Mouse (Mus musculus) limb, embryonic 12.5 days (tissue): Measurements from ENCODE around the gene Itgb4. TPM values are rescaled to one million over a fixed set of nuclear protein-coding genes. Genes with fewer than 3 reads are reported as not detected.

ENCODE experiments used
- ATAC-seq: fragments of 200-750 bp; cut with Nextera tagmentation; 2 replicates; pipeline ENCODE4 v1.8.0; 2017; ENCODE audit warnings: low read depth, moderate TSS enrichment; ENCODE audit not compliant: insufficient number of reproducible peaks, insufficient read depth, low FRiP score, low TSS enrichment
- H3K27ac ChIP-seq: fragments of 300-500 bp; sonication (generic); 2 replicates; pipeline ENCODE4 v1.5.1; 2016; ENCODE audit warnings: mild to moderate bottlenecking, moderate library complexity
- H3K27me3 ChIP-seq: fragments of 300-500 bp; sonication (generic); 2 replicates; pipeline ENCODE4 v1.6.1; 2016; ENCODE audit warnings: mild to moderate bottlenecking, moderate library complexity
- H3K36me3 ChIP-seq: fragments of 300-500 bp; sonication (generic); 2 replicates; pipeline ENCODE4 v1.6.1; 2016; ENCODE audit warnings: mild to moderate bottlenecking, moderate library complexity
- H3K4me1 ChIP-seq: fragments of 300-500 bp; sonication (generic); replicated peaks from 2 replicates; pipeline ENCODE4 v1.6.1; 2016
- H3K4me2 ChIP-seq: fragments of 300-500 bp; sonication (generic); 2 replicates; pipeline ENCODE4 v1.6.1; 2016; ENCODE audit warnings: mild to moderate bottlenecking, moderate library complexity
- H3K4me3 ChIP-seq: fragments of 300-500 bp; sonication (generic); replicated peaks from 2 replicates; pipeline ENCODE4 v1.5.1; 2016; ENCODE audit warnings: mild to moderate bottlenecking
- H3K9ac ChIP-seq: fragments of 300-500 bp; sonication (generic); replicated peaks from 2 replicates; pipeline ENCODE4 v1.6.1; 2016; ENCODE audit warnings: mild to moderate bottlenecking, moderate library complexity
- H3K9me3 ChIP-seq: fragments of 300-500 bp; sonication (generic); 2 replicates; pipeline ENCODE4 v1.6.1; 2016; ENCODE audit warnings: mild to moderate bottlenecking, moderate library complexity
- WGBS: fragments of 180-500 bp; shearing (Covaris S2); methylation state at CpG from one replicate; pipeline ENCODE4 v1.1.7; 2016; 5-methylcytosine and 5-hydroxymethylcytosine counted together
- polyA plus RNA-seq: library from polyadenylated mRNA; unstranded; fragments of >200 nt; fragmentation: Nextera tagmentation; extraction: Ambion mirVana; gene quantifications from 2 replicates; pipeline ENCODE4 v1.2.1, GENCODE M21; 2016

The Itgb4 gene
- polyA plus RNA-seq, 1 experiment from 2014 or later = 3.1 TPM

GRCm38 (mm10) chr11:115971016-115971415, 3.5 kb upstream of the Itgb4 start:
- ATAC-seq = no peak
- H3K27me3 ChIP-seq = peaks cover 32% of the 10 kb centered on the region
- 69% methylated on average over 6 of the region's 6 CpGs for WGBS
- no peak overlapping the region for H3K9ac ChIP-seq
- H3K4me3 ChIP-seq = no peak overlapping the region
- peaks cover 8% of the 10 kb centered on the region for H3K4me1 ChIP-seq
- peaks cover 13% of the 10 kb centered on the region for H3K36me3 ChIP-seq
- H3K9me3 ChIP-seq = no peaks in the 10 kb centered on the region
- no peak overlapping the region for H3K27ac ChIP-seq
- H3K4me2 ChIP-seq = no peak overlapping the region

GRCm38 (mm10) chr11:115975083-115975420, 543 bp downstream of the Itgb4 start:
- Histone ChIP-seq H3K9me3 (no peaks in the 10 kb centered on the region), H3K4me2 (peak overlapping the region; percentile 74), H3K4me1 (peaks cover 8% of the 10 kb centered on the region), H3K36me3 (no peaks in the 10 kb centered on the region), H3K27ac (no peak overlapping the region), H3K27me3 (peaks cover 72% of the 10 kb centered on the region), H3K9ac (peak overlapping the region; percentile 47), H3K4me3 (peak overlapping the region; percentile 46)
- no peak for ATAC-seq
- WGBS = 2% methylated on average over 18 of the region's 18 CpGs

- H3K27me3 ChIP-seq = peaks cover 72% of the 10 kb centered on the region
- H3K9me3 ChIP-seq = no peaks in the 10 kb centered on the region
- peak overlapping the region; percentile 74 for H3K4me2 ChIP-seq
- H3K27ac ChIP-seq = no peak overlapping the region
- no peak for ATAC-seq
- H3K4me3 ChIP-seq = peak overlapping the region; percentile 46
- no peak overlapping the region for H3K9ac ChIP-seq
- WGBS = 40% methylated on average over 12 of the region's 12 CpGs
- H3K36me3 ChIP-seq = no peaks in the 10 kb centered on the region
- H3K4me1 ChIP-seq = peaks cover 8% of the 10 kb centered on the region
Observed at GRCm38 (mm10) chr11:115975544-115975943, 1.0 kb downstream of the Itgb4 start.

GRCm38 (mm10) chr11:115982472-115982871, 8.0 kb downstream of the Itgb4 start:
- no peak for ATAC-seq
- no peaks in the 10 kb centered on the region for H3K4me1 ChIP-seq
- H3K4me2 ChIP-seq = no peak overlapping the region
- no peak overlapping the region for H3K27ac ChIP-seq
- H3K9me3 ChIP-seq = no peaks in the 10 kb centered on the region
- H3K9ac ChIP-seq = no peak overlapping the region
- H3K4me3 ChIP-seq = no peak overlapping the region
- WGBS = 89% methylated on average over 15 of the region's 15 CpGs
- H3K27me3 ChIP-seq = peaks cover 44% of the 10 kb centered on the region
- no peaks in the 10 kb centered on the region for H3K36me3 ChIP-seq

- Histone ChIP-seq H3K4me1 (no peaks in the 10 kb centered on the region), H3K27me3 (peaks cover 43% of the 10 kb centered on the region), H3K4me3 (no peak overlapping the region), H3K36me3 (no peaks in the 10 kb centered on the region), H3K9me3 (no peaks in the 10 kb centered on the region), H3K4me2 (no peak overlapping the region), H3K9ac (no peak overlapping the region), H3K27ac (no peak overlapping the region)
- 87% methylated on average over 8 of the region's 8 CpGs for WGBS
- no peak for ATAC-seq
Observed at GRCm38 (mm10) chr11:115983291-115983690, 8.8 kb downstream of the Itgb4 start.

GRCm38 (mm10) chr11:115989686-115990085, 15.2 kb downstream of the Itgb4 start:
- Histone ChIP-seq H3K4me2 (peak overlapping the region; percentile 27), H3K36me3 (no peaks in the 10 kb centered on the region), H3K9me3 (no peaks in the 10 kb centered on the region), H3K9ac (0 out of 2 replicates have a peak overlapping the region, but pooled peaks have one; percentile 24), H3K4me3 (0 out of 2 replicates have a peak overlapping the region, but pooled peaks have one; percentile 8), H3K4me1 (no peaks in the 10 kb centered on the region), H3K27me3 (peaks cover 52% of the 10 kb centered on the region), H3K27ac (no peak overlapping the region)
- ATAC-seq = no peak
- WGBS = 34% methylated on average over 15 of the region's 15 CpGs

GRCm38 (mm10) chr11:115992098-115992497, 17.6 kb downstream of the Itgb4 start:
- WGBS = 65% methylated on average over 4 of the region's 4 CpGs
- H3K9ac ChIP-seq = no peak overlapping the region

GRCm38 (mm10) chr11:115995256-115995655, 20.7 kb downstream of the Itgb4 start:
- Histone ChIP-seq H3K27me3 (peaks cover 27% of the 10 kb centered on the region), H3K4me1 (no peaks in the 10 kb centered on the region), H3K9me3 (no peaks in the 10 kb centered on the region), H3K4me2 (no peak overlapping the region), H3K4me3 (no peak overlapping the region), H3K27ac (no peak overlapping the region), H3K9ac (no peak overlapping the region), H3K36me3 (no peaks in the 10 kb centered on the region)
- ATAC-seq = no peak
- 91% methylated on average over 3 of the region's 3 CpGs for WGBS

More at GRCm38 (mm10) chr11:115992098-115992497, 17.6 kb downstream of the Itgb4 start:
- no peaks in the 10 kb centered on the region for H3K9me3 ChIP-seq
- ATAC-seq = no peak
- no peak overlapping the region for H3K27ac ChIP-seq
- H3K36me3 ChIP-seq = no peaks in the 10 kb centered on the region
- H3K4me1 ChIP-seq = no peaks in the 10 kb centered on the region
- H3K4me2 ChIP-seq = no peak overlapping the region
- no peak overlapping the region for H3K4me3 ChIP-seq
- H3K27me3 ChIP-seq = peaks cover 46% of the 10 kb centered on the region

GRCm38 (mm10) chr11:115997047-115997446, 22.5 kb downstream of the Itgb4 start:
- no peak for ATAC-seq
- Histone ChIP-seq H3K9ac (no peak overlapping the region), H3K36me3 (no peaks in the 10 kb centered on the region), H3K9me3 (no peaks in the 10 kb centered on the region), H3K4me1 (no peaks in the 10 kb centered on the region), H3K4me2 (no peak overlapping the region), H3K27ac (no peak overlapping the region), H3K27me3 (peaks cover 18% of the 10 kb centered on the region), H3K4me3 (no peak overlapping the region)
- 71% methylated on average over 4 of the region's 4 CpGs for WGBS

- no peaks in the 10 kb centered on the region for H3K9me3 ChIP-seq
- WGBS = 77% methylated on average over 5 of the region's 5 CpGs
Observed at GRCm38 (mm10) chr11:115997662-115998061, 23.2 kb downstream of the Itgb4 start.

GRCm38 (mm10) chr11:115999027-115999426, 24.5 kb downstream of the Itgb4 start:
- Histone ChIP-seq H3K4me2 (no peak overlapping the region), H3K4me3 (no peak overlapping the region), H3K27me3 (peaks cover 12% of the 10 kb centered on the region), H3K4me1 (no peaks in the 10 kb centered on the region), H3K9ac (no peak overlapping the region), H3K27ac (no peak overlapping the region), H3K9me3 (peaks cover 4% of the 10 kb centered on the region; the same call in 1 of the 2 replicates), H3K36me3 (no peaks in the 10 kb centered on the region)
- WGBS = 86% methylated on average over 7 of the region's 7 CpGs
- no peak for ATAC-seq

More at GRCm38 (mm10) chr11:115997662-115998061, 23.2 kb downstream of the Itgb4 start:
- H3K4me3 ChIP-seq = no peak overlapping the region
- H3K4me1 ChIP-seq = no peaks in the 10 kb centered on the region
- no peak overlapping the region for H3K9ac ChIP-seq
- H3K27me3 ChIP-seq = peaks cover 18% of the 10 kb centered on the region
- no peak overlapping the region for H3K4me2 ChIP-seq
- no peak overlapping the region for H3K27ac ChIP-seq
- ATAC-seq = no peak
- H3K36me3 ChIP-seq = no peaks in the 10 kb centered on the region

- H3K4me2 ChIP-seq = no peak overlapping the region
Observed at GRCm38 (mm10) chr11:115999538-116000143, 25.1 kb downstream of the Itgb4 start.

More at GRCm38 (mm10) chr11:115999538-116000143, 25.1 kb downstream of the Itgb4 start:
- H3K9ac ChIP-seq = no peak overlapping the region
- no peak overlapping the region for H3K4me3 ChIP-seq
- no peaks in the 10 kb centered on the region for H3K36me3 ChIP-seq
- no peak overlapping the region for H3K27ac ChIP-seq
- H3K27me3 ChIP-seq = peaks cover 12% of the 10 kb centered on the region
- no peak for ATAC-seq
- WGBS = 20% methylated on average over 14 of the region's 14 CpGs
- peaks cover 4% of the 10 kb centered on the region; the same call in 1 of the 2 replicates for H3K9me3 ChIP-seq
- 0 out of 2 replicates have a peak, but pooled peaks cover 2% of the 10 kb centered on the region for H3K4me1 ChIP-seq
